Mouse (Mus musculus): Measurements from ENCODE around the gene Rnase4. TPM values are rescaled to one million over a fixed set of nuclear protein-coding genes. Genes with fewer than 3 reads are reported as not detected.

Rnase4 gene
- polyA plus RNA-seq, 1 experiment from 2014 or later, result 9.1 TPM

DNA sequence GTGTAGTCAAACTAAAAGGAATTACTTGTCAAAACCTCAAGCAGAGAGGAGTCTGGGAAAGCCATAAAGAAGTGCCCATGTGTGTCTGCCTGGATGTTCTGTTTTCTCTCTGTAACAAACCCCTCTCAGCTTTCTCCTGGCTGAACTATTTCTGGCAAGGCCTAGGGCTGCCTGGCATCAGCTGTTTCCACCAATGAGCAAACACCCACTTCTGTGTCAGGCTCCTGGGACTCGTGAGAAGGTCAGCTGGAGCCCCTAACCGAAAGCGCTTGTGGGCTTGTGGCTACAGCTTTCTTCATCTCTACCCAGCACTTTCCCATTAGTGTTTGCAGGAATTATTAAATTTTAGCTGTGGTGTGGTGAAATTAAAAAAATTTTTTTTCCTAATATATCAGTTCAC is 21.1 kb downstream of the Rnase4 start:
- Histone ChIP-seq H3K9ac (no peak overlapping the region), H3K4me3 (replicated peaks) (no peak overlapping the region), H3K36me3 (replicated peaks) (no peaks in the 10 kb centered on the region), H3K27me3 (no peaks in the 10 kb centered on the region), H3K4me2 (no peak overlapping the region), H3K4me1 (no peaks in the 10 kb centered on the region), H3K9me3 (no peaks in the 10 kb centered on the region; the same call in 1 of the 2 replicates), H3K27ac (no peak overlapping the region)
- ATAC-seq (ENCODE audit: low FRiP score), result no peak
- 74% methylated on average over 3 of the region's 3 CpGs for WGBS

DNA sequence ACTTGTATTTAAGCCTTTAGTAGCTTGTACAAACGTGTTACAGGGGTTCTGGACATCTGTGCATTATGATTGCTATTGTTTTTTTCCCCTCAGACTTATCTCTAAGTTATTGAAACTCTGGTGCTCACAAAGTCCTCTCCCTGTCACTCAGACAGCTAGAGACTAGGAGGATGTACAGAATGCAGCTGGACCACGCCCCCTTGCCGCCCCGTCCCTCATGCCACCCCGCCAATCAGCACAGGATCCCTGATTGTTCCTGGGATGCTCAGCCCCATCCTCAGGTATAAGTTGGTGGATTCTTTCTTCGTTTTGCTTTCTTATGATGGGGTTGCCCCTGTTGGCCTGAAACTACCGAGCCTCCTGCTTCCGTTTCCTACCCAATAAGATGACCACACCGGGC is 22.6 kb downstream of the Rnase4 start:
- H3K9me3 ChIP-seq, result no peaks in the 10 kb centered on the region; the same call in 1 of the 2 replicates
- H3K36me3 ChIP-seq (replicated peaks), result no peaks in the 10 kb centered on the region
- H3K4me2 ChIP-seq, result peak overlapping the region; percentile 13; the same call in 1 of the 2 replicates
- no peak overlapping the region for H3K9ac ChIP-seq
- H3K27me3 ChIP-seq, result no peaks in the 10 kb centered on the region
- no peak overlapping the region for H3K4me3 ChIP-seq (replicated peaks)
- H3K27ac ChIP-seq, result no peak overlapping the region
- whole genome bisulfite sequencing, result 22% methylated on average over 9 of the region's 9 CpGs
- no peak for ATAC-seq (ENCODE audit: low FRiP score)
- no peaks in the 10 kb centered on the region for H3K4me1 ChIP-seq

DNA sequence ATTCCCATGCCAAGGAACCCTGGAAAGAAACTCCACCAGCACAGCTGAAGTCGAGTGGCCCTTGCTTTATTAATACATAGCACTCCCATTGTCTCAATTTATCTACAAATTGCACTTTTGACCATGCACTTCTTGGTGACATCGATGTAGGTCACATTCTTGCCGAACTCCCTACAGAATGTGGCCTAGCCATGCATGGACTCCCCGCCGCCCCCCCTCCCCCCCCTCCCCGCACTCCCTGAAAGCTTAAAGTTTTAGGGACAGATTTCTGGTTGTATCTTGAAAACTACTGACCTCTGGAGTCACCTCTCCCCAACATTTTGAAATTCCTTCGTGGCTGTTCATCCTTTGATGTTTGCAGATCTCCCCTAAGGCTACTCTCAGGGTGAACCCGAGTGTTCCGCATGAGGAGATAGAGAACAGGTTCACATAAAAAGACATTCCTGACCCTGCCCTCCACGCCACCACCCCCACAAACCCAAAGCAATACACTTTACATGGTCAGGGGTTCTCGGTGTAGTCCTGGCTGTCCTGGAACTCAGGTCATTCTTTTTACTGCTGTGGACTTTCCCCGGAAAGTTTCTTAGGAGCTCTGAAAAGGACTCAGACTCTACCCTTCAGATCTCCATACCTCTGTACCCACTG is 23.2 kb downstream of the Rnase4 start, which contains the start of gene Eddm3b:
Eddm3b (plus strand) TSS at position 511 of the 645 bp plus-strand sequence.
- no peaks in the 10 kb centered on the region for H3K27me3 ChIP-seq
- no peak within 1 kb of the TSS for H3K27ac ChIP-seq
- ATAC-seq (ENCODE audit: low FRiP score), result no peak
- H3K4me1 ChIP-seq, result no peaks in the 10 kb centered on the region
- no peaks in the 10 kb centered on the region for H3K36me3 ChIP-seq (replicated peaks)
- WGBS, result 56% methylated on average over 12 of the region's 12 CpGs
- no peak within 1 kb of the TSS for H3K9ac ChIP-seq
- peak within 1 kb of the TSS; percentile 13; the same call in 1 of the 2 replicates for H3K4me2 ChIP-seq
- H3K4me3 ChIP-seq (replicated peaks), result no peak within 1 kb of the TSS
- no peaks in the 10 kb centered on the region; the same call in 1 of the 2 replicates for H3K9me3 ChIP-seq

DNA sequence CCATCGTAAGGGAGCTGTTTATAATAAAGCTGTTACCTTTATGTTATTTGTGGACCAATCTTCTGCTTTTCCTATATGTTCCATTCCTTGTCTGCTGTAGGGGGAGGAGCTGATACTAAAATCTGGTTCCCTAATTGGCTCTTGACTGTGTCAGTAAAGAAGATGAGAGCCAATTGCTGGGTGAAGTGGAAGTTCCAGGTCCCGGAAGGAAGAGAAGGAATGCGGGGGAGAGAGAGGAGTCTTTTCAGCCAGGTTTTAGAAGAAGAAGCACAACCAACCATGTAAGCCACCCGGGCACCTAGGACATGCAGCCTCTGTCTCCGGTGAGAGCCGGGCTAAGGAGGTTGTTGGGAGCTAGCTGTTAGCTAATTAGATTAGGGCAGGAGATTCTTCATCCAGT is 34.8 kb downstream of the Rnase4 start:
- Histone ChIP-seq H3K4me1 (no peaks in the 10 kb centered on the region), H3K27me3 (no peaks in the 10 kb centered on the region), H3K4me2 (no peak overlapping the region), H3K9me3 (no peaks in the 10 kb centered on the region), H3K9ac (no peak overlapping the region), H3K4me3 (replicated peaks) (no peak overlapping the region), H3K36me3 (replicated peaks) (no peaks in the 10 kb centered on the region), H3K27ac (no peak overlapping the region)
- WGBS, result 79% methylated on average over 6 of the region's 6 CpGs
- no peak for ATAC-seq (ENCODE audit: low FRiP score)

DNA sequence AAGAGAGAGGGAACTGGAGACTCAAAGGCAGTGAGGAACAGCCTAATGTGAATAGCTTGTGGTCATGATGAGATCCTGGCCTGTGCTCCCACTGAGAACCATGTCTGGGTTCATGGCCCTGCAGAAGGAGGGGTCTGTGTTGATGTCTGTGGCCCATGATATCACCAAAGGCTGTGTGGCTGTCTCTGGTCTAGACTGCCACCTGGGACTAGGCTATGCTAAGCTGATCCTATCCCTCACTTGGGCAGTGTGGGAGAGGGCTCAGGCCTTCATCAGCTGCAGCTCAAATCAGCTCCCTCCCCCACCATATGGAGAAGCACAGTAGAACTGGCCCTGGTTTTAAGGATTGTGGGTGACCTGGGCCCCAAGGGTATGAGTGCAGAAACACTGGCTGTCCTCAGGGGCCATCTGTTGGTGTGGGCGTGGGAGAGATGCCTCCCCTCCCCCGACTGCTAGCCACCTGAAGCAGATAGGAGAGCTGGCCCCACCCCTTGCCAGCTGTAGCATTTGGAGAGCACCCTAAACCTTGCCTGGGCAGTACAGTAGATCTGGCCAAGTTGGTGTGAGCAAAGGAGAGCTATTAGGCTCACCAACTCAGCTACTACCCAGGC is 36.9 kb downstream of the Rnase4 start:
- H3K4me3 ChIP-seq (replicated peaks), result no peak overlapping the region
- WGBS, result 78% methylated on average over 2 of the region's 2 CpGs
- no peak overlapping the region for H3K27ac ChIP-seq
- no peak overlapping the region for H3K9ac ChIP-seq
- H3K27me3 ChIP-seq, result no peaks in the 10 kb centered on the region
- ATAC-seq (ENCODE audit: low FRiP score), result no peak
- no peaks in the 10 kb centered on the region for H3K9me3 ChIP-seq
- no peaks in the 10 kb centered on the region for H3K4me1 ChIP-seq
- no peak overlapping the region for H3K4me2 ChIP-seq
- H3K36me3 ChIP-seq (replicated peaks), result no peaks in the 10 kb centered on the region

DNA sequence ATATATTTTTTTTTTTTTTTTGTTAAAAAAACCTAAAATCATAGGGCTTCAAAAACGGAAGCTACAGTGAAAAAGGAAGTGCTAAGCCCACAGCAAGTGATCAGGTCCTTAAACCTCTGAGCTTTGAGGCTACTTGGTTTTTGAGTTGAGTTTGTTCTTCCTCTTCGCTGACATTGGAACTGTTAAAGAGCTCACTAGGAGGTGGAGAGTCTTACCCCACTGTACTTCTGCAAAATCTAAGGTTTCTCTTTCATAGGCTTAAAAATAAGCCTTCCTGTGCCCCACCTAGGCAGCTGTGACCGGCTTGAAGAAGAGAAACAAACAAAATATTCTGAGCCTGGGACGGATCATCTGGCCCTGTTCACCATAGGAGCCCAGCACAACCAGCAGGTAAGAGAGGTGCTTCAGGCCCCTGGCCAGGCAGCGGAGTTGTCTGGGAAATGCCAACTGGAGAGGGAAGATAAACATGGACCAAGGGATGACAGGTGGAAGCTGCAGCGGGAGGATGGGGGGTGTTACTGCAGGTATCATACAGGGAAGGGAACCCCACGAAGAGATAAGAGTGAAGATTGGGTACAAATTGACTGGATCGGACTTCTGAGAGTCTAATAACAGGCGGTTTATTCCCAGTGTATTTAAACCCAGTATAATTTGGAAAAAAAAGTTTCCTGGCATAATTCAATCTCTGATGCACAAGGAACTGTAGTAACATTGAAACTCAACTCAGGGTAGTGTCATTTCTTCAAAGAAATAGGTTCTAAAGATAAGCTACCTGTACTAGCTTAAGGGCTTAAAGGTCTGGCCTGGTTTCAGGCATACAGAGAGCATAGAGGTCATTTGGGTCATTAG is 38.1 kb downstream of the Rnase4 start:
- H3K27me3 ChIP-seq, result no peaks in the 10 kb centered on the region
- no peak overlapping the region for H3K4me3 ChIP-seq (replicated peaks)
- H3K4me2 ChIP-seq, result no peak overlapping the region
- WGBS, result 86% methylated on average over 9 of the region's 9 CpGs
- ATAC-seq (ENCODE audit: low FRiP score), result no peak
- H3K27ac ChIP-seq, result no peak overlapping the region
- no peaks in the 10 kb centered on the region for H3K9me3 ChIP-seq
- H3K9ac ChIP-seq, result no peak overlapping the region
- no peaks in the 10 kb centered on the region for H3K36me3 ChIP-seq (replicated peaks)
- H3K4me1 ChIP-seq, result no peaks in the 10 kb centered on the region

DNA sequence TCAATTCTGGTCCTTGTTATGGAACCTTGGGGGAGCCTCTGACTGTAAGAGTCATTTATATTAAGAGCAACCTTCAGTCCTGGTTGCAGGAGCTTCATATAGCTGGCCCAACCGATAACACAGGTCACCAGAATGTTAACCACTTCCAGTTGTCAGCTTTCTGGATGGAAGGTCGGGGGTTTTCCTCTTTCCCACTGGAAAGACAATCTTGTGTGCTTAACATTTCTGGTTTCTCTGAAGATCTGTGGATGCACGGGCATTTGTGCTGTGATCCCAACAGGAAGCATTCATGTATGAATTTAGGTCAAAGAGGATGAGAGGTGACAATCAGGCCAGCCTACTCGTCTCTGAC is 38.7 kb downstream of the Rnase4 start:
- no peak overlapping the region for H3K4me2 ChIP-seq
- no peak for ATAC-seq (ENCODE audit: low FRiP score)
- H3K9ac ChIP-seq, result no peak overlapping the region
- no peak overlapping the region for H3K27ac ChIP-seq
- WGBS, result 81% methylated on average over 4 of the region's 4 CpGs
- no peaks in the 10 kb centered on the region for H3K36me3 ChIP-seq (replicated peaks)
- H3K9me3 ChIP-seq, result no peaks in the 10 kb centered on the region
- H3K27me3 ChIP-seq, result no peaks in the 10 kb centered on the region
- no peak overlapping the region for H3K4me3 ChIP-seq (replicated peaks)
- no peaks in the 10 kb centered on the region for H3K4me1 ChIP-seq

DNA sequence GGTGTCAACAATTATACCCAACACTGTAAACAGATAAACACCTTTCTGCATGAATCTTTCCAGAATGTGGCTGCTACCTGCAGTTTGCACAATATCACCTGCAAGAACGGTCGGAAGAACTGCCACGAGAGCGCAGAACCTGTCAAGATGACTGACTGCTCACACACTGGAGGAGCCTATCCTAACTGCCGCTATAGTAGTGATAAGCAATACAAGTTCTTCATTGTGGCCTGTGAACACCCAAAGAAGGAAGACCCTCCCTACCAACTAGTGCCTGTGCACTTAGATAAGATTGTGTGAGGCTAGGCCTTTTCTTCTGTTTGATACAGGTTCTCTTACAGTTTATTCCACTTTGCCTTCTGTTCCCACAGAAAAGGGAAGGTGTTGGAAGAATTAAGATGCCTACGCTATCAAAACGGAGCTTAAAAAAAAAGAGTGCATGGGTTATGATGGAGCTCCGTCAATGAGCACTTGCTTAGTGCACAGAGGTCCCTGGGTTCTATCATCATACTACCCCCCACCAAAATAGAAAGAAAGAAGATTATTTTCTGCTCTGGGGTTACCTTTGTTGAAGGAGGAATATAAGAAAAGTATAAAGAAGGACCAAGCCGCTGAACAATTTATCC is 39.6 kb downstream of the Rnase4 start:
- 91% methylated on average over 9 of the region's 9 CpGs for WGBS
- no peak overlapping the region for H3K4me3 ChIP-seq (replicated peaks)
- no peaks in the 10 kb centered on the region for H3K27me3 ChIP-seq
- no peak for ATAC-seq (ENCODE audit: low FRiP score)
- no peaks in the 10 kb centered on the region for H3K4me1 ChIP-seq
- no peaks in the 10 kb centered on the region for H3K36me3 ChIP-seq (replicated peaks)
- no peak overlapping the region for H3K4me2 ChIP-seq
- H3K9ac ChIP-seq, result no peak overlapping the region
- no peaks in the 10 kb centered on the region for H3K9me3 ChIP-seq
- no peak overlapping the region for H3K27ac ChIP-seq

DNA sequence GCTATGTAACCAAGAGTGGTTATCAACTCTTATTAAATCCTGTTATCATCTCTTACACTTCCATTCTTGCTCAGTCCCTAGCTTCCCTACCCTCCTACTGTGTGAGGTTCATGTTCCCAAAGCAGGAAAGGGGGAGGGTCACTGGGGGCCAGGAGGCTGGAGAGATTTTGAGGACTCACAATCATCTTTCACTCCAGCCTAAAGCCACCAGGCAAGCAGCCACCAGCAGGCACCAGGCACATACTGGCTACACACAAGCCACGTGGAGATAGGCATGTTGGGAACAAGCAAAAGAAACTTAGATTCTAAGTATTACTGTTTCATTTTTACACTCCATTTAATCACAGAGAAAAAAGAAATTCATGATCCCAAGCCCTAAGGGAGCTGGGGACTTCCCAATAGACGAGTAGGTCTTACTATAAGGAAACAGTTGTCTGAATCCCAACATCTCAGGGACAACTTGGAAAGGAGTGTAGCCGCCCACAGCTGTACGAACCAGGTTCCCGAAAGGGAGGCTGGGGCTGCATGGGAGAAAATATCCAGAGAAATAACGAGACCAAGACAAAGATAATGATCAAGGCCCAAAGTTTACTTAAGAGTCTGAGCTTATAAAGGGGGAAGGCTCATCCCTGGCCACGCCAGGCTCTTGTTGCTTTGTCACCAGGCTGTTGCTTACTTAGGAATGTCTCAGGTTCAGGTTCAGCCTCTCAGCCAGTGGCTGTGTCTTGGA is 40.4 kb downstream of the Rnase4 start:
- Histone ChIP-seq H3K27ac (no peak overlapping the region), H3K9ac (no peak overlapping the region), H3K27me3 (no peaks in the 10 kb centered on the region), H3K36me3 (replicated peaks) (no peaks in the 10 kb centered on the region), H3K4me2 (no peak overlapping the region), H3K4me3 (replicated peaks) (no peak overlapping the region), H3K9me3 (no peaks in the 10 kb centered on the region), H3K4me1 (no peaks in the 10 kb centered on the region)
- 84% methylated on average over 7 of the region's 7 CpGs for WGBS
- ATAC-seq (ENCODE audit: low FRiP score), result no peak

DNA sequence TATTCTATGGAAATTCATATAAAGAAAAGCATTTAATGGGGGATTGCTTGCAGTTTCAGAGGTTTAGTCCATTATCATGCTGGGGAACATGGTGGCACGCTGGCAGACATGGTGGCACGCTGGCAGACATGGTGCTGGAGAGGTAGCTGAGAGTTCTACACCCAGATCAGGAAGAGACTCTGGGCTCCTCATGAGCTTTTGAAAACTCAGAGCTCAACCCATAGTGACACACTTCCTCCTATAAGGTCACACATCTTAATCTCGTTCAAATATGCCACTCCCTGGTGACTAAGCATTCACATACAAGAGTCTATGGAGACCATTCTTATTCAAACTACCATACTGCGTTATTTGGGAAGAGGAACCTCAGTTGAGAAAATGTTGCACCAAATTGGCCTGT is 41.5 kb downstream of the Rnase4 start:
- H3K9ac ChIP-seq, result no peak overlapping the region
- 92% methylated on average over 4 of the region's 4 CpGs for WGBS
- H3K36me3 ChIP-seq (replicated peaks), result no peaks in the 10 kb centered on the region
- no peak for ATAC-seq (ENCODE audit: low FRiP score)
- no peaks in the 10 kb centered on the region for H3K9me3 ChIP-seq
- H3K4me1 ChIP-seq, result no peaks in the 10 kb centered on the region
- H3K4me2 ChIP-seq, result no peak overlapping the region
- no peak overlapping the region for H3K27ac ChIP-seq
- H3K27me3 ChIP-seq, result no peaks in the 10 kb centered on the region
- no peak overlapping the region for H3K4me3 ChIP-seq (replicated peaks)

DNA sequence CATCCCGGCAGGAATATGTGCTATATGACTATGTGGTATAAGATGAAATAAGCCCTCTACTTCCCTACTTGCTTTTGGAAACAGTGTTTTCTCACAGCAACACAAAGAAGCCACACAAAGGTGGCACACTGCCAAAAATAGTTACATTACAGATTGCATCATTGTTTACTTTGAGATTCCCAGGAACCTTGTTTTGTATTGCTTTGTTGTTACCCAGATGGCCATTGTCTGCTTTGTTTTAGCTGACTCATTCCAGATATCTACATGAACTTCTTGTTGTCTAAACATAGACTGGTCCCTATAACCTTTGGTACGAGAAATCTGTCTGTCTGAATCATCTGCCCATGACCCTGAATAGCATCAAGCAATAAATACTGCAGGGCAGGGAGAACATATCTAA is 49.5 kb downstream of the Rnase4 start:
- H3K36me3 ChIP-seq (replicated peaks), result no peaks in the 10 kb centered on the region
- 82% methylated on average over 2 of the region's 2 CpGs for WGBS
- H3K4me2 ChIP-seq, result no peak overlapping the region
- no peak overlapping the region for H3K4me3 ChIP-seq (replicated peaks)
- no peaks in the 10 kb centered on the region for H3K27me3 ChIP-seq
- H3K9me3 ChIP-seq, result no peaks in the 10 kb centered on the region
- no peak overlapping the region for H3K27ac ChIP-seq
- no peaks in the 10 kb centered on the region for H3K4me1 ChIP-seq
- no peak for ATAC-seq (ENCODE audit: low FRiP score)
- no peak overlapping the region for H3K9ac ChIP-seq

DNA sequence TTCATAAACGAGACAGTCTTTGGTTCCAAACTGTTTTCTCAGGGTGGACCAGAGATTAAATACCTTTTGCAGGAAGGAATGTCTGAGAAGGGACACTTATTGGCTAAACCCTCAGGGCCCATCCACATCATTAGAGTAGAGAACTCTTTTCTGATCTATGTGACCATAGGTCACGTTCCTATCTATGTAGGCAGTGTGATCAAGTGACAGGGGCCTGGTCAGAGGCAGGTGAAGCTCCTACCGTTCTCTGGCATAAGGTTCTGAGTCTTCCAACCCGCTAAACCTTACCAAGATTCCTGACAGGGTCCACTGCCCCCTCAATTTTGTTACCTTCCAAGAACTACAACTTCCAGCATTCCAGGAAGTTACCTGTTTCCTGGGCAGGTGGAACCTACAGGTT is 51.2 kb downstream of the Rnase4 start:
- H3K36me3 ChIP-seq (replicated peaks), result no peaks in the 10 kb centered on the region
- no peaks in the 10 kb centered on the region for H3K9me3 ChIP-seq
- peaks cover 3% of the 10 kb centered on the region; the same call in 1 of the 2 replicates for H3K4me1 ChIP-seq
- no peak overlapping the region for H3K27ac ChIP-seq
- no peak overlapping the region for H3K4me2 ChIP-seq
- ATAC-seq (ENCODE audit: low FRiP score), result no peak
- no peak overlapping the region for H3K4me3 ChIP-seq (replicated peaks)
- H3K9ac ChIP-seq, result no peak overlapping the region
- 86% methylated on average over 4 of the region's 4 CpGs for WGBS
- no peaks in the 10 kb centered on the region for H3K27me3 ChIP-seq
